Mouse (Mus musculus) spleen, postnatal 4 days (tissue): ENCODE data around the gene Vmn1r41.

Experiments used
- DNase-seq, 2 experiments: peaks; one replicate each; pipeline ENCODE4 v3.0.0; 2022; ENCODE audit warnings: low spot score in 2 of 2

Vmn1r41 gene

DNA sequence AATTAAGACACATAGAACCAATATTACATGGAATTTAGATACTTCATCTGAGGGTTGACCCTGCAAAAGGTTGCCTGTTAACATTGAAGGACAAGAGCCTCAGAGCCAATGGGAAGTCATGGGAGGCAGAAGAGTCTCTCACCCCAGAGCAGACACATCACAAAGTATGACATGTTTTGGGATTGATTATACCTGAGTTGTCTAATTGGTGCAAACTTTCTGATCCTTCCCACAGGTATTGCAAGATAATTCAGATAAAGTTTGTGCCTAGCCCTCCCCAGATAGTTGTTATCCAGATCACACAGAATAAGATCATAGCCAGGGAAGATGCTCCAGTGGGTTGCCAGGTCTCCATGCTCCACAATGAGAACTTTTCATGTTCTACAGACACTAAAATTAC is at the start of gene Vmn1r41:
Gene Vmn1r41 (plus strand): TSS at position 301 of the 400 bp plus-strand sequence.
- DNase-seq = no peak

DNA sequence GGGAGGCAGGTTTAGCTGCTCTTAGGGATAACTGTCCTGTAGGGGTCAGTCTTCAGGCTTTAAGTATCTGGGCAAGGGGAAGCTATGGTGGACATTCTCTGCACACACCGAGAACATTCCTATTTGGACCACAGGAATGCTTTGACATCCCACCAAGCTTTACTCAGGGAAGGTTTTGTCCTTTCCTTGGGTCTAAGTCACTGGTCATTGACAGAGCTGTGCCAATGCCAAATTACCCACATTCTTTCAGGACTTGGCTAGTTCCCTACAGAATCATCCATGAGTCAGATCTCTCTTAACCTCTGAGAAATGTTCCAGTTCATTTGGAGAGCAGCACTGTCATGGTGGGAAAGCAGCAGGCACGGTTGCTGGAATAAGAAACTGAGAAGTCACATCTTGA is 33.9 kb upstream of the Vmn1r41 start:
- no peak for DNase-seq

- no peak for DNase-seq
Measured at GRCm38 (mm10) chr6:89707240-89707639, 33.3 kb upstream of the Vmn1r41 start, which contains the start of gene Vmn1r40. Gene Vmn1r40, plus strand, starts transcription at chr6:89707540.

GRCm38 (mm10) chr6:89718051-89718450 is 22.5 kb upstream of the Vmn1r41 start:
- no peak for DNase-seq

GRCm38 (mm10) chr6:89742811-89743210 is 2.2 kb downstream of the Vmn1r41 start:
- DNase-seq = no peak

DNA sequence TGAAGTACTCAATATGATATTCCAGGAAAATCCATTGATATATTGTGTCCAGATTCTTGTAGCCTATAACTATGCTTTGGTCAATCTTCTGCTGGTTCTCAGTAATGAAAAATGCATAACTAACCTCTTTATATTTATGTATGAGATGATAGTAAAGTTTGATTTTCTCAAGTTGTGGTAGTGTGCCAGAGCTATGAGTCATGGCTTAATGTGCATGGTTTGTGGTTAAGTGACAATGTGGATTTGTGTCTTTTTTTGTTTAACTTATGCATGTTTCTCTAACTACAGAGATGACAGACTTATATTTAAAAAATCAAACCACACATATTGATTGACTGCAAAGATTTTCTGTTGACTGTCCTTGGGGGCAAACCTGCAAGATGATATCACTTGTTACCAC is 49.7 kb downstream of the Vmn1r41 start:
- DNase-seq = no peak
